Mouse (Mus musculus): ENCODE data around the gene Siae. TPM values are rescaled to one million over a fixed set of nuclear protein-coding genes. Genes with fewer than 3 reads are reported as not detected.

Siae gene
- polyA plus RNA-seq, 1 experiment from 2014 or later = 7.6 TPM

- Histone ChIP-seq H3K27ac (peak overlapping the region; percentile 94), H3K4me3 (peak overlapping the region; percentile 77), H3K9me3 (no peaks in the 10 kb centered on the region), H3K4me1 (peaks cover 19% of the 10 kb centered on the region), H3K27me3 (ENCODE audit: insufficient read depth, poor library complexity, severe bottlenecking) (no peaks in the 10 kb centered on the region), H3K36me3 (peaks cover 31% of the 10 kb centered on the region)
- whole genome bisulfite sequencing = under 1% methylated on average over 10 of the region's 10 CpGs
- no peak for DNase-seq (ENCODE audit: low spot score)
Observed at GRCm38 (mm10) chr9:37656439-37656881, 101.0 kb downstream of the Siae start.

DNA sequence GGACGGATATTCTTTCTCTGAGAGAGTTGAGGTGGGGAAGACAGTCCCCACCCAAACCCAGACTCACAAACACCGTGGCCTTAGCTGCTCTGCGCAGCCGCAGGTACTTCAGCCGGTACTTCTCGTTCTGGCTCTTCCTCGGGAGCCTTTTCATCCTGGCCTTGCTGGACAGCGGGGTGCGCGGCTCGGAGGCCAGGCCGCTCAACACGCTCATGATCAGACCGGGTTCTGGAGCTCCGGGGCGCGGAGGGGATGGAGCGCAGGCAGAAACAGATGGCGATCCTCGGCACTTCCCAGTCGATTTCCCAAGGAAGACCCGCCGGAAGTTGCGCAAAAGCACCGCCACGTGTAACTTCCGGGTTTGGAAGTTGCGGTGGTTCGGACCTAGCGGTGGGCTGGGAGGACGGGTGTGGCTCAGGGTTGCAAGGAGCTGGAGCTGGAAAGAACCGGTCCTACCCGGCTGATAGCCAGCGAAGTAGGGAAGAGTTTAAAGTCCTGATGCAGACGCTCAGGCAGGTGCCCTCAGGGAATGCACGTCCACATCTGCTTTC, 101.5 kb downstream of the Siae start, which contains the start of gene Tbrg1:
Gene Tbrg1, minus strand, starts transcription at position 382 of the 551 bp plus-strand sequence.
- Histone ChIP-seq H3K27me3 (ENCODE audit: insufficient read depth, poor library complexity, severe bottlenecking) (no peaks in the 10 kb centered on the region), H3K27ac (peak within 1 kb of the TSS; percentile 94), H3K4me1 (peaks cover 19% of the 10 kb centered on the region), H3K4me3 (peak within 1 kb of the TSS; percentile 77), H3K36me3 (peaks cover 26% of the 10 kb centered on the region), H3K9me3 (no peaks in the 10 kb centered on the region)
- WGBS = under 1% methylated on average over 36 of the region's 36 CpGs
- peak; percentile 95 for DNase-seq (ENCODE audit: low spot score)

GRCm38 (mm10) chr9:37659413-37659812, 103.9 kb downstream of the Siae start:
- H3K36me3 ChIP-seq = peaks cover 2% of the 10 kb centered on the region; the same call in 1 of the 2 replicates
- 69% methylated on average over 6 of the region's 6 CpGs for WGBS
- peaks cover 20% of the 10 kb centered on the region for H3K4me1 ChIP-seq
- H3K4me3 ChIP-seq = no peak overlapping the region
- no peaks in the 10 kb centered on the region for H3K9me3 ChIP-seq
- H3K27ac ChIP-seq = no peak overlapping the region
- H3K27me3 ChIP-seq (ENCODE audit: insufficient read depth, poor library complexity, severe bottlenecking) = no peaks in the 10 kb centered on the region
- no peak for DNase-seq (ENCODE audit: low spot score)

DNA sequence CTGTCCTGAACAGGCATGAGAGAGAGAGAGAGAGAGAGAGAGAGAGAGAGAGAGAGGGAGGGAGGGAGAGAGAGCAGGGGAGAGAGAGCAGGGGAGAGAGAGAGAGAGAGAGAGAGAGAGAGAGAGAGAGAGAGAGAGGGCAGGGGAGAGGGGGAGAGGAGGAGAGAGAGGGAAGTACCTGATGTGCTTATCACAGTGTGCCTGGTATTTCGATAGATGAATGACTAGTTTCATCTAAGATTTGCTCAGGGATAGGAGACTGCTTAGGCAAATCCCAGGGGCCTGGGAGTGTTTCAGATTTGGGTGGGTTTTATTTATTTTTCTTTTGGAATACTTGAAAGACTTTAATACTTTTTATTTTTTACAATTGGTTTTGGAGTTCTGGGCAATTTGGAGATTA, 107.7 kb downstream of the Siae start:
- Histone ChIP-seq H3K4me3 (no peak overlapping the region), H3K36me3 (no peaks in the 10 kb centered on the region), H3K27me3 (ENCODE audit: insufficient read depth, poor library complexity, severe bottlenecking) (no peaks in the 10 kb centered on the region), H3K9me3 (no peaks in the 10 kb centered on the region), H3K4me1 (peaks cover 24% of the 10 kb centered on the region), H3K27ac (no peak overlapping the region)
- DNase-seq (ENCODE audit: low spot score) = no peak
- WGBS = 62% methylated on average over 1 of the region's 1 CpGs

DNA sequence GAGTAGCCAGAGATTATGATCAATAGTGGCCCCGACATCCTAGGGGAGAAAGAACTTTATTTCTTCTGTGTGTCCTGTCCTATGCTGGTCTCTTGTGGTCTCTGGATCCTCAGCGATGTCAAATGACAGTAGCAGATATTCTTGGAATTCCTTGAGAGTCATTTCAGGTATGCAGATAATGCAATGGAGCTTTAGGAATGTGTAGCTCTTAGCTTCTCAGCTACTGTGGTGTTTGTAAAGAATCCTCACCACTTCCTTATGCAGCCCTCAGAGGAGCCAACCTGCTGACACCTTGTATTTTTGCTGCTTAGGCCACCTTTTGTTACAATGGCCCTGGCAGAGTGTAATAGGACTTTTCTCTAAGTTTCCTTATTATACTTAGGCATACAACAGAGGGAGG, 109.1 kb downstream of the Siae start:
- Histone ChIP-seq H3K4me3 (no peak overlapping the region), H3K27ac (no peak overlapping the region), H3K27me3 (ENCODE audit: insufficient read depth, poor library complexity, severe bottlenecking) (no peaks in the 10 kb centered on the region), H3K4me1 (peaks cover 24% of the 10 kb centered on the region), H3K9me3 (no peaks in the 10 kb centered on the region), H3K36me3 (no peaks in the 10 kb centered on the region)
- DNase-seq (ENCODE audit: low spot score) = no peak
- WGBS = 40% methylated on average over 2 of the region's 2 CpGs

DNA sequence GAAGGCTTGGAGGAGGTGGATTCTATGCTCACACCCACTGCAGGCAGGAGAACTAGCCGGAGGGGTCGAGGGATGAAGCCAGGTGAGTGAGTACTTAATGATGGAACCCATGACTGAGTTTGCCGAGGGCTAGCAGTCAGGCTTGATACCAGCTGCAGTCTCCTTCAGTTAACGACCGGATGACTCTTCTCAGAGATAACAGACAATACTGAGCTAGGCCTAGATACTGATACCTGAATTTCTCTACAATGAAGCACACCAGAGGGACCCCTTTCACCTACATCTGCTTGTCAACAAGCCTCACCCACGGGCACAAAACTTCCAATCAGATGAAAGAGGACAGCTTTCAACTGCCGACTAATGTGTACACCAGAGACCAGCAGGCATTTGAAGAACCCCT, 110.5 kb downstream of the Siae start:
- no peak overlapping the region for H3K4me3 ChIP-seq
- WGBS = 56% methylated on average over 7 of the region's 7 CpGs
- H3K27ac ChIP-seq = no peak overlapping the region
- H3K27me3 ChIP-seq (ENCODE audit: insufficient read depth, poor library complexity, severe bottlenecking) = no peaks in the 10 kb centered on the region
- H3K36me3 ChIP-seq = no peaks in the 10 kb centered on the region
- no peaks in the 10 kb centered on the region for H3K9me3 ChIP-seq
- H3K4me1 ChIP-seq = peaks cover 24% of the 10 kb centered on the region
- DNase-seq (ENCODE audit: low spot score) = no peak

- H3K27ac ChIP-seq = no peak within 1 kb of the TSS
- DNase-seq (ENCODE audit: low spot score) = no peak
- H3K9me3 ChIP-seq = no peaks in the 10 kb centered on the region
- no peak within 1 kb of the TSS for H3K4me3 ChIP-seq
- H3K4me1 ChIP-seq = peaks cover 20% of the 10 kb centered on the region
- 63% methylated on average over 6 of the region's 6 CpGs for WGBS
- no peaks in the 10 kb centered on the region for H3K36me3 ChIP-seq
- no peaks in the 10 kb centered on the region for H3K27me3 ChIP-seq (ENCODE audit: insufficient read depth, poor library complexity, severe bottlenecking)
Observed at GRCm38 (mm10) chr9:37669115-37669514, 113.6 kb downstream of the Siae start, which contains the start of gene Panx3. TSS of gene Panx3 (minus strand) at chr9:37669235.

DNA sequence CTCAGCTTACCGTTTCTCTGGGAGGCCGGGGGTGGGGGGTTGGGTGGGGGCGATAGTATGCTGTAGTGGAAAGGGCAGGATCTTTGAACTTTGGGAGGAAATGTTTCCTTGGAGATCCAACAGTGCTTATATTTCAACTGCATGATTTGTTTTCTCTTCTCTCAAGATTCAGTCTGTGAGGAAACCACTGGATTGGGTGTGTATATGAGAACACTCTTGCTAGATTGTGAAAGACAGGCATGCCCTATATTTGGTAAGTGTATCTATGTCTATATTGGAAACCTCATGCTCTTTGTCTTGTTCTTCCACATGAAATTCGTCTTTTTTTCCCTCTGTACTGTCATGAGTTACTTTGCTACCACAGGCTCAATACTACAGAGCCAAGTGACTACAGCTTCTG, 114.2 kb downstream of the Siae start:
- H3K36me3 ChIP-seq = no peaks in the 10 kb centered on the region
- peaks cover 15% of the 10 kb centered on the region; the same call in 1 of the 2 replicates for H3K4me1 ChIP-seq
- no peak for DNase-seq (ENCODE audit: low spot score)
- 70% methylated on average over 4 of the region's 4 CpGs for WGBS
- H3K27me3 ChIP-seq (ENCODE audit: insufficient read depth, poor library complexity, severe bottlenecking) = no peaks in the 10 kb centered on the region
- H3K27ac ChIP-seq = no peak overlapping the region
- H3K4me3 ChIP-seq = no peak overlapping the region
- H3K9me3 ChIP-seq = no peaks in the 10 kb centered on the region

DNA sequence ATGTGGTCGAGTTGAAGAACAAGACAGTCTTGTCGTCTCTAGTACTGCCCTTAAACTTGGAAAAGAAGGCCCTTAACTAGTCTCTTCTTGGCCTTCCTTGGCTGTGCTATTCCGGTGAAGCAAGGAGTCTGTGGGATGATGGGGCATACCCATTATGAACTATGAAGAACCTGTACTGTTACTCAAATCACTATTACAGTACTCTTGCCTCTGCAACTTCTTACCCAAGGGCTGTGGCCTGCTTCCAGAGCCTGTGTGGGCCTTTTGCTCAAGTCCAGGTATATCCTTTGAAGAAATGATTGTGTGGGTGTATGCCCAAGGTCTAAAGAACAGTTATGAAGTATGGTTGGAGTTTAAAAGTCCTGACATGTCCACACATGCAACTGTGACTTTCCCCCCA, 114.8 kb downstream of the Siae start:
- no peaks in the 10 kb centered on the region for H3K27me3 ChIP-seq (ENCODE audit: insufficient read depth, poor library complexity, severe bottlenecking)
- H3K27ac ChIP-seq = no peak overlapping the region
- H3K4me1 ChIP-seq = 0 out of 2 replicates have a peak, but pooled peaks cover 10% of the 10 kb centered on the region
- H3K9me3 ChIP-seq = no peaks in the 10 kb centered on the region
- H3K4me3 ChIP-seq = no peak overlapping the region
- H3K36me3 ChIP-seq = no peaks in the 10 kb centered on the region
- 87% methylated on average over 3 of the region's 3 CpGs for WGBS
- DNase-seq (ENCODE audit: low spot score) = no peak

- Histone ChIP-seq H3K27ac (no peak overlapping the region), H3K9me3 (no peaks in the 10 kb centered on the region), H3K4me1 (no peaks in the 10 kb centered on the region), H3K4me3 (no peak overlapping the region), H3K36me3 (no peaks in the 10 kb centered on the region), H3K27me3 (ENCODE audit: insufficient read depth, poor library complexity, severe bottlenecking) (no peaks in the 10 kb centered on the region)
- WGBS = 91% methylated on average over 4 of the region's 4 CpGs
- DNase-seq (ENCODE audit: low spot score) = no peak
Observed at GRCm38 (mm10) chr9:37675287-37675686, 119.8 kb downstream of the Siae start.

GRCm38 (mm10) chr9:37681123-37681522, 125.6 kb downstream of the Siae start:
- no peaks in the 10 kb centered on the region for H3K4me1 ChIP-seq
- H3K27me3 ChIP-seq (ENCODE audit: insufficient read depth, poor library complexity, severe bottlenecking) = no peaks in the 10 kb centered on the region
- 82% methylated on average over 1 of the region's 1 CpGs for WGBS
- H3K36me3 ChIP-seq = no peaks in the 10 kb centered on the region
- H3K27ac ChIP-seq = no peak overlapping the region
- no peak overlapping the region for H3K4me3 ChIP-seq
- no peaks in the 10 kb centered on the region for H3K9me3 ChIP-seq
- no peak for DNase-seq (ENCODE audit: low spot score)

GRCm38 (mm10) chr9:37687288-37687940, 131.9 kb downstream of the Siae start:
- Histone ChIP-seq H3K4me3 (no peak overlapping the region), H3K4me1 (no peaks in the 10 kb centered on the region), H3K36me3 (no peaks in the 10 kb centered on the region), H3K27ac (no peak overlapping the region), H3K9me3 (no peaks in the 10 kb centered on the region), H3K27me3 (ENCODE audit: insufficient read depth, poor library complexity, severe bottlenecking) (no peaks in the 10 kb centered on the region)
- DNase-seq (ENCODE audit: low spot score) = no peak
- 73% methylated on average over 3 of the region's 3 CpGs for WGBS

DNA sequence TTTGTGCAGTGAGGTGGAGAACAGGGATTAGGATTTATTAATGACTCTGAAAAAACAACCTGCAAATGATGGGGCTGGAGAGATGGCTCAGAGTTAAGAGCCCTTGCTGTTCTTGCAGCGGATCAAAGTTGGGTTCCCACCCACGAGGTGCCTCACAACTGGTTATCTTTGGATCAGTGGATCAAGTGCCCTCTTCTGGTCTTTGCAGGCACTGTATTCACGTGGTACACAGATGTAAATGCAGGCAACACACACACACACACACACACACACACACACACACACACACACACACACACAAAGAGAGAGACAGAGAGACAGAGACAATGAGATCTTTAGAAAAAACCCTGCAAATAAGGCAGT, 132.4 kb downstream of the Siae start:
- Histone ChIP-seq H3K9me3 (no peaks in the 10 kb centered on the region), H3K4me3 (no peak overlapping the region), H3K27me3 (ENCODE audit: insufficient read depth, poor library complexity, severe bottlenecking) (no peaks in the 10 kb centered on the region), H3K36me3 (no peaks in the 10 kb centered on the region), H3K27ac (no peak overlapping the region), H3K4me1 (no peaks in the 10 kb centered on the region)
- WGBS = 44% methylated on average over 3 of the region's 3 CpGs
- no peak for DNase-seq (ENCODE audit: low spot score)

Measured in heart, embryonic 10.5 days (tissue).